Mouse (Mus musculus): Measurements from ENCODE around the gene Amer2. TPM values are rescaled to one million over a fixed set of nuclear protein-coding genes. Genes with fewer than 3 reads are reported as not detected.

Gene Amer2
- polyA plus RNA-seq, 1 experiment from 2014 or later, result 9.9 TPM

DNA sequence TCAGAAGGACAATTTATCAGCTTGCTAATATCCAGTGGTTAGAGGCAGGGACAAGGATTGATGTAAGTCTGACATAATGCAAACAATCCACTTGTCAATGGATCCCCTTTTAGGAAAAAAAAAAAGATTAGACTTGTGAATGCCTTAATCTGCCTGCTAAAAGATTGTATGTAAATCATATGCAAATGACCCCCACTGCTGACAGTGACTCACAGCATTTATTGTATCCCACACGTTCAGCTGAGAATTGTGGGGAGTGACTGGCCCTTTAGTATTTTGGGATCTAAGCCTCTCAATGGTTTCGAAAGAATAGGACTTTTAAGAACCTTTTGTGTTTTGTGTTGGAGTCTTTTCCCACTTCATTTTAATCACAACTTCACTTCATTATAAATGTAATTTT is 30.2 kb downstream of the Amer2 start:
- H3K4me1 ChIP-seq, result peaks cover 52% of the 10 kb centered on the region

DNA sequence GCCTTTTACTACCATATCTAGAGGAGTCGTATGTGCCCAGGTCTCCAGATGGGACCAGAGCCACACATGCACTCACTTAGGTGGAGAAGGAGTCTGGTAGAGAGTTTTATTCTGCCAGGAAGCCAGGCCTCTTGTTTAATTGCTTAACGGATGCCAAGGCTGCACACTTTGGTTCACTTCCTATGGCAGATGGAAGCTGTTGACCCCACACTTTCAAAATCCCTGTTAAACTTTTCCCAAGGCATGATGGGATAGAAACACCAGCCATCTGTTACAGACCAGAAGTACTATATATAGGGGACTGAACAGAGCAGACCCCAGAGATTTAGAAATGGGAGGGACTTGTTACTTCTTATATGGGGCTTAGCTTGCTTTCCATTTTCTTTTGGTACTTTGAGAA is 32.8 kb downstream of the Amer2 start:
- Histone ChIP-seq H3K4me3 (no peak overlapping the region), H3K4me1 (peaks cover 55% of the 10 kb centered on the region), H3K27me3 (ENCODE audit: low read depth, poor library complexity, severe bottlenecking) (no peaks in the 10 kb centered on the region; the same call in 1 of the 2 replicates), H3K36me3 (no peaks in the 10 kb centered on the region), H3K27ac (replicated peaks) (no peak overlapping the region), H3K9me3 (replicated peaks) (no peaks in the 10 kb centered on the region)
- WGBS, result 86% methylated on average over 2 of the region's 2 CpGs
- DNase-seq (ENCODE audit: low spot score), result no peak

More for the DNA sequence above, 30.2 kb downstream of the Amer2 start:
- peaks cover 6% of the 10 kb centered on the region; the same call in 1 of the 2 replicates for H3K27me3 ChIP-seq (ENCODE audit: low read depth, poor library complexity, severe bottlenecking)
- no peaks in the 10 kb centered on the region for H3K9me3 ChIP-seq (replicated peaks)
- 63% methylated on average over 2 of the region's 2 CpGs for WGBS
- H3K27ac ChIP-seq (replicated peaks), result no peak overlapping the region; the same call in 1 of the 2 replicates
- no peak for DNase-seq (ENCODE audit: low spot score)
- H3K4me3 ChIP-seq, result no peak overlapping the region
- no peaks in the 10 kb centered on the region for H3K36me3 ChIP-seq

DNA sequence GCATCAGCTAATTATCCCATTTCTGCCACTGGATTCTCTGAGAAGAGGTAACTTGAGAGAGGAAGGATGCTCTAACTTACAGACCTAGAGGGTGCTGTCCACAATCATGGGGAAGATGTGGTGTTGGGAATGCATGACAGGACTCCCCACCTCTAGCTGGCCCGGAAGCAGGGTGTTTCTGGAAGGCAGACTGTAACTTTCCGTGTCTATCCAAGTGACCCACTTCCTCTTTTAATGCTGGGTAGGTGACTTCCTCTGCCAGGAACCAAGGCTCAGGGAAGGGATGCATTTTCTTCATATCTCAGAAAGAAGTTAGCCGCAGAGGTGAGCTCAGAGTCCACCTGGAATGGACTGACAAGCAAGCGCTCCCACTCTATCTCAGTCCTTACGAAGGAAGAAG is 33.5 kb downstream of the Amer2 start:
- 89% methylated on average over 5 of the region's 5 CpGs for WGBS

DNA sequence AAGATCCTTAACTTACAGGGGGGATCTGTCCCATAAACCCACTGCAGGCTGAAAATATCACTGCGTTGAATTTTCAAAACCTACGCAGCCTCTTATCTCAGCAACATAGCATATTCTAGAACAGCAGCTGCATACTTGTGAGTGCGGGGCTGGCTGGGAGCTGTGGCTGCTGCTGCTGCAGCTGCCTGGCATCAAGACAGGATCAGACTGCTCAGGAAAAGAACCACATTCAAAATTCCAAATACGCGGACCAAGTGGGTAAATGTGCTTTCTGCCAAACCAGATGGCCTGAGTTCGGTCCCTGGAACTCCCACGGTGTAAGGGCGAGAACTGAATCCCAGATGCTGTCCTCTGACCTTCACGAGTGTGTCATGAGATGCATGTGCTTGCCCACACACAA is 34.3 kb downstream of the Amer2 start:
- no peak overlapping the region for H3K27ac ChIP-seq (replicated peaks)
- H3K4me1 ChIP-seq, result peaks cover 45% of the 10 kb centered on the region
- no peaks in the 10 kb centered on the region; the same call in 1 of the 2 replicates for H3K27me3 ChIP-seq (ENCODE audit: low read depth, poor library complexity, severe bottlenecking)
- WGBS, result 91% methylated on average over 9 of the region's 9 CpGs
- DNase-seq (ENCODE audit: low spot score), result no peak
- H3K4me3 ChIP-seq, result no peak overlapping the region
- no peaks in the 10 kb centered on the region for H3K9me3 ChIP-seq (replicated peaks)
- H3K36me3 ChIP-seq, result no peaks in the 10 kb centered on the region

More for the DNA sequence above, 33.5 kb downstream of the Amer2 start:
- H3K27ac ChIP-seq (replicated peaks), result no peak overlapping the region
- no peaks in the 10 kb centered on the region for H3K36me3 ChIP-seq
- DNase-seq (ENCODE audit: low spot score), result no peak
- H3K9me3 ChIP-seq (replicated peaks), result no peaks in the 10 kb centered on the region
- no peak overlapping the region for H3K4me3 ChIP-seq
- peaks cover 52% of the 10 kb centered on the region for H3K4me1 ChIP-seq
- H3K27me3 ChIP-seq (ENCODE audit: low read depth, poor library complexity, severe bottlenecking), result no peaks in the 10 kb centered on the region; the same call in 1 of the 2 replicates

DNA sequence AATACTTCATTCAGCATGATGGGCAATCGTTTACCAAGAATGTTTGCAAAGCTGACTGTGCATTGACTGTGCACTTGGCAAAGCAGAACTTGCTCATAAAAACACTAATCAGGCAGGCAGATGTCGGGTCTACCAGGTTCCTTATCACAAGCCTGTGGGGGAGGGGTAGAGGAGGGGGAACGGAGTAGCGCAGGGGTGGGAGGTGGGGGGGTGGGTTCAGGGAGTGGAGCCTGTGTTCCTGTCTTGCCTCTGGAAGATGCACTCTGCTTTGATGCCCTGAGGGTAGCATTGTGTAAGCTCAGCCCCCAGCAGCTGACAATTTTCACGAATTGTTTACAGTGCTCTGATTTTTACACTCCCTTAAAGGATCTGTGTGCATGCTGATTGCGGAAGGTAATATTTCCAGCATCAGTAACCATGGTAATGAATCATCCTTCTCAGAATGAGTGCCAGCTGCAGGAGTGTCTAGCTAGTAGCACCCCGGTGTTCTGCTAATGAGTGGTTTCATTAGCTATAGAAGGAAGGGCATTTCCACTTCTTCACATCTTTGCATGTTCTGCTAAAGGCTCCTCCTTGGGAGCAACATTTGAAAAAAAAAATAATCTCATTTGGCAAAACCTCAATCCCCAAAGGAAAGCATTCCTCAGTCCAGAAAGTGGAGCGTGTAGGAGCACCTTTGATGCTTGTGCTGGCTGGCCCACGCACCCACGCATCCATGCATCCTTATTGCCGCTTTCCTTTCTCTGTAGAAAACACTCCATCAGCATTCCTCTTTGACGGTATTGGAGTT is 36.8 kb downstream of the Amer2 start:
- WGBS, result 43% methylated on average over 12 of the region's 12 CpGs
- peaks cover 28% of the 10 kb centered on the region for H3K4me1 ChIP-seq
- H3K27ac ChIP-seq (replicated peaks), result peak overlapping the region; percentile 63
- H3K4me3 ChIP-seq, result peak overlapping the region; percentile 0; the same call in 1 of the 2 replicates
- H3K27me3 ChIP-seq (ENCODE audit: low read depth, poor library complexity, severe bottlenecking), result no peaks in the 10 kb centered on the region; the same call in 1 of the 2 replicates
- H3K36me3 ChIP-seq, result no peaks in the 10 kb centered on the region
- no peaks in the 10 kb centered on the region for H3K9me3 ChIP-seq (replicated peaks)
- DNase-seq (ENCODE audit: low spot score), result peak; percentile 29

DNA sequence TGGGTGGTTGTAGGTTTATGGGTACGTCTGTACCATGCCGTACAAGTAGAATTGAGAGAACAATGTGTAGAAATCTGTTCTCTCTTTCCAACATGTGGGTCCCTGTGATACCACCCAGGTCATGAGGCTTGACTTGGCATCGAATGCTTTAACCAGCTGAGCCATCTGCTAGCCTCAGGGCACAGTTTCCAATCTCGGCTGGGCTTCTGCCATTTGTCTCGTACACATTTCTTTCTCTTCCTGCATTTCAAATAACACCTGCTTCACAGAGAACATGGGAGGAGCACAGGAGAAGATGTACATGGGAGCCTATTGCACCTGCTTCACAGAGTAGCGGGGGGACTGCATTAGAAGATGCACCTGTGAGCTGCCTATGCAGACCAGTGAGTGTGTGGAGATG is 38.2 kb downstream of the Amer2 start:
- no peak for DNase-seq (ENCODE audit: low spot score)
- Histone ChIP-seq H3K27ac (replicated peaks) (no peak overlapping the region), H3K36me3 (no peaks in the 10 kb centered on the region), H3K9me3 (replicated peaks) (no peaks in the 10 kb centered on the region), H3K4me3 (no peak overlapping the region), H3K27me3 (ENCODE audit: low read depth, poor library complexity, severe bottlenecking) (no peaks in the 10 kb centered on the region; the same call in 1 of the 2 replicates), H3K4me1 (peaks cover 26% of the 10 kb centered on the region)
- WGBS, result 96% methylated on average over 6 of the region's 6 CpGs

DNA sequence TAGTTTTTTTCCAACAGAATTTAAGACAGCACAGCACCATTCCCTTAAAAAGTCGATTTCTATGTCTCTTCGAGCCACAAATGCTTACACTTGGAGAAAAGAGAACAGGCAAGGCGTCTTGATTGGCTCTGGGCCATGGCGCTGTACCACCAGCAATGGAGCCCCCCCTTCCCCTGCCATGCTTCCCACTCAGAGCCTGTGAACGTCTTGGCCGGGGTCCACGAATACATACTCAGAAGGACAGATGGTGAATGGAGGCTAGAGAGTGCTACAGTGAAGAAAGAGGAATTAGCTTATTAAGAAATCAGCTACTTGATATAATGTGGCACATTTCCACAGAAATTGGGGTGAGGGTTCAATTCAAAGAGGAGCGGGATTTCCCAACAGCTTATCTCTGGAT is 41.6 kb downstream of the Amer2 start:
- 94% methylated on average over 8 of the region's 8 CpGs for WGBS
- no peak for DNase-seq (ENCODE audit: low spot score)
- Histone ChIP-seq H3K27me3 (ENCODE audit: low read depth, poor library complexity, severe bottlenecking) (no peaks in the 10 kb centered on the region), H3K4me1 (peaks cover 12% of the 10 kb centered on the region), H3K4me3 (no peak overlapping the region), H3K9me3 (replicated peaks) (no peaks in the 10 kb centered on the region), H3K36me3 (no peaks in the 10 kb centered on the region), H3K27ac (replicated peaks) (no peak overlapping the region)

DNA sequence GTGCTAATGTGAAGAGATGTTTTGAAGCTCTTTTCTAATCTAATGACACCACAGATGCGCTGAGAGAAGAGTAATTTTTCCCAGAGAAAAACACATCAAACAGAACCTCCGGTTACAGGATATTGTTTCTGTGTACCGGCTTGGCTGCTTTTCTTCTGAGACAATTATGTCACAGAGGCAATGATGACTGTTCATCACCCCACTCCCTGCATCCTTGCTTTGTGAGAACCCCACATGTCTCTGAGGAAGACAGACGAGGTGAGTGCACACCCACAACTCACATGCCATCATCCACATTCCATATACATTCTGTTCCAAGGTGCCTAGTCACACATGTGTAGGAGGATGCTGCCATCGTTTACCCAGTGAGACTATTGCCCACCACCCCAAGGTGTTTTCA is 44.9 kb downstream of the Amer2 start:
- WGBS, result 89% methylated on average over 5 of the region's 5 CpGs
- Histone ChIP-seq H3K4me1 (no peaks in the 10 kb centered on the region; the same call in 1 of the 2 replicates), H3K36me3 (no peaks in the 10 kb centered on the region), H3K4me3 (no peak overlapping the region), H3K27ac (replicated peaks) (no peak overlapping the region), H3K9me3 (replicated peaks) (no peaks in the 10 kb centered on the region), H3K27me3 (ENCODE audit: low read depth, poor library complexity, severe bottlenecking) (peaks cover 17% of the 10 kb centered on the region; the same call in 1 of the 2 replicates)
- DNase-seq (ENCODE audit: low spot score), result no peak

DNA sequence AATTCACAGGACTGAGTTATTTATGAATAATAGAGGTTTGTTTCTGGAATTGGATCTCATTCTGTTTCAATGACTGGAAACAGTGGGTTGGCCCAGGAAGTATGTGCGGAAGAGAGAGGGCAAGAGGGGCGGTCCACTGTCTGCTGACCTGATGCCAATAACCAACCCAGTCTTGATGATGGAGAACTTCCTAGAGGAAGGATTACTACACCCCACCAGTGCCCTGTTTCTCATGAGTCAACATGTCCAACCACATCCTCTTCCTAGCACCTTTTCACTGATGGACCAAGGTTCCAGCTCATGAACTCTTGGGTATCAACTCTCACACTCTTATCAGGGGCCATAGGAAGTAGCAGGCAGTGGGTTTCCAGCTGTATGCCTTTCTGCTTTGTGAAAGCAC is 49.9 kb downstream of the Amer2 start:
- Histone ChIP-seq H3K4me1 (peaks cover 4% of the 10 kb centered on the region), H3K9me3 (replicated peaks) (no peaks in the 10 kb centered on the region; the same call in 1 of the 2 replicates), H3K27me3 (ENCODE audit: low read depth, poor library complexity, severe bottlenecking) (peaks cover 52% of the 10 kb centered on the region), H3K36me3 (no peaks in the 10 kb centered on the region), H3K27ac (replicated peaks) (no peak overlapping the region), H3K4me3 (no peak overlapping the region)
- no peak for DNase-seq (ENCODE audit: low spot score)
- 98% methylated on average over 2 of the region's 2 CpGs for whole genome bisulfite sequencing

DNA sequence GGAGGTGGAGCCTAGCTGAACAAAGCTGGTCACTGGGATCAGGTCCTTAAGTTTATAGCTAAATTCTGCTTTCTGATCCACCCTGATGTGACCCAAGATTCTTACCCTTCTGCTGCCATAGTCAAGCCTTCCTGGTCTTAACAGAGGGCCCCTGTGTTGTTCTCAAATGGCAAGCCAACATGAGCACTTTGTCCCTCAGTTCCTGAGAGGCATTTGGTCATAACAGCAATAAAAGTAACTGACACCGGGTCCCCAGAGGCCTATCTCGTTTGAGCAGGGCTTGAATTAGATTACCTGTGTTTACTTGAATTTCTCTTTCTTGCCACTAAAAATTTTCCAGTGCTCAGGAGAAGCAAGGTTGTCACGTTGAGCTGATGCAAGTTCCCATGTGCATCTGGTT is 51.1 kb downstream of the Amer2 start:
- Histone ChIP-seq H3K4me1 (peaks cover 16% of the 10 kb centered on the region), H3K27ac (replicated peaks) (no peak overlapping the region), H3K36me3 (no peaks in the 10 kb centered on the region), H3K27me3 (ENCODE audit: low read depth, poor library complexity, severe bottlenecking) (peaks cover 63% of the 10 kb centered on the region), H3K4me3 (no peak overlapping the region), H3K9me3 (replicated peaks) (no peaks in the 10 kb centered on the region; the same call in 1 of the 2 replicates)
- DNase-seq (ENCODE audit: low spot score), result no peak
- 78% methylated on average over 3 of the region's 3 CpGs for WGBS

DNA sequence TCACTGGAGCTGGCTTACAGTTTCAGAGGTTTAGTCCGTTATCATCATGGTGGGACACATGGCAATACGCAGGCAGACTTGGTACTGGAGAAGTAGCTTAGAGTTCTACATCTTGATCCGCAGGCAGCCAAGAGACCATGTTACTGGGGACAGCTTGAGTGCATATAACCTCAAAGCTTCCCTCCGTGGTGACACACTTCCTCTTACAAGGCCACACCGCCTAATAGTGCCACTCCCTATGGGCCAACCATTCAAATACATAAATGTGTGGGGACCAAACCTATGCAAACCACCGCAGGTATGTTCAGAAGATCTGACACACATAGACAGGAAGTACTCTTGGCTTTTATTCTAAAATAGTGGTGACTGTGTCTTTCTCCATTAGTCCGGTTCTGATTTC is 52.5 kb downstream of the Amer2 start:
- DNase-seq (ENCODE audit: low spot score), result no peak
- H3K27me3 ChIP-seq (ENCODE audit: low read depth, poor library complexity, severe bottlenecking), result peaks cover 74% of the 10 kb centered on the region
- WGBS, result 89% methylated on average over 7 of the region's 7 CpGs
- H3K4me1 ChIP-seq, result peaks cover 30% of the 10 kb centered on the region
- no peaks in the 10 kb centered on the region; the same call in 1 of the 2 replicates for H3K9me3 ChIP-seq (replicated peaks)
- H3K27ac ChIP-seq (replicated peaks), result no peak overlapping the region
- H3K36me3 ChIP-seq, result no peaks in the 10 kb centered on the region
- no peak overlapping the region for H3K4me3 ChIP-seq

DNA sequence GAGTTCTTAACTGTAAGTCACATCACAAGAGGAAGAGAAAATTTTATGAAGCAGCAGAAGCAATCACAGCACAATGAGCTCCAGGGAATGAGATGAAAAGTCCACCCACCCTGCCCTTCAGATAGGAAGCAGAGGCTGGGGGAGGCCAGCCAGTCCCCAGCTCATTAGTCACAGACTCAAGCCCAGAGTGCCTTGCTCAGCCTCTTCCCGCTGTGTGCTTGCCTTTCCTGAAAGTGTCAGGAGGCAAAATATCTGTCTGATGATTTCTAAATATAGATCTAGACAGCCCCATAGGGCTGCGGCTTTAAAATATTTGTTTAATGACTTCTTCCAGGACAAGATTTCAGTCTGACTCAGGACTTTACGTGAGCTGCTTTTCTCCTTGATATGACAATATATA is 54.8 kb downstream of the Amer2 start:
- WGBS, result 81% methylated on average over 3 of the region's 3 CpGs

DNA sequence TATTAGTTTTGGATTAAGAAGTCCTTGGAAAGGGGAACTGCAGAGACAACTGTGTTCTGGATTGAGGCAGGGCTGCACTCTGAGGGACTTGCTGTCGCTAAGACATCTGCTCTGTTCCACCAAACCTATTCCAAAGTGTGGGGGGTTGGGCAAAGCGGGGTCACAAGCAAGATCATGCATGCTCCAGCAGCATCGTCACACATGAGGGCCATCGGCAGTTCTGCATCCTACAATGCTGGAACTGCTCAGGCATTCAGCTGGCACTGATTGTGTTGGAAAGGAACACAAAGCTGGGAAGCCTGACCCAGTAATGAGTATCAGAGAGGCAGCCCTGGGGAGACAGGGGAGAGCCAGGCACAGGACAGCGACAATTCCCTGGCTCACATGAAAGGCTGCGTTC is 56.5 kb downstream of the Amer2 start:
- Histone ChIP-seq H3K27ac (replicated peaks) (peak overlapping the region; percentile 67), H3K36me3 (no peaks in the 10 kb centered on the region)

More for the DNA sequence above, 54.8 kb downstream of the Amer2 start:
- no peaks in the 10 kb centered on the region for H3K36me3 ChIP-seq
- H3K4me1 ChIP-seq, result peaks cover 47% of the 10 kb centered on the region
- H3K27me3 ChIP-seq (ENCODE audit: low read depth, poor library complexity, severe bottlenecking), result peaks cover 71% of the 10 kb centered on the region
- no peak for DNase-seq (ENCODE audit: low spot score)
- no peak overlapping the region for H3K4me3 ChIP-seq
- no peaks in the 10 kb centered on the region; the same call in 1 of the 2 replicates for H3K9me3 ChIP-seq (replicated peaks)
- no peak overlapping the region for H3K27ac ChIP-seq (replicated peaks)

More for the DNA sequence above, 56.5 kb downstream of the Amer2 start:
- Histone ChIP-seq H3K4me1 (peaks cover 47% of the 10 kb centered on the region), H3K9me3 (replicated peaks) (no peaks in the 10 kb centered on the region), H3K27me3 (ENCODE audit: low read depth, poor library complexity, severe bottlenecking) (peaks cover 83% of the 10 kb centered on the region), H3K4me3 (no peak overlapping the region)
- WGBS, result 33% methylated on average over 6 of the region's 6 CpGs
- DNase-seq (ENCODE audit: low spot score), result peak; percentile 52

Measured in midbrain, embryonic 10.5 days (tissue).